Mouse (Mus musculus) thymus, adult 2 months (tissue): Measurements from ENCODE around the gene Nod2. TPM values are rescaled to one million over a fixed set of nuclear protein-coding genes. Genes with fewer than 3 reads are reported as not detected.

Experiments
- DNase-seq: peaks from one replicate; pipeline ENCODE4 v3.0.0; 2021
- H3K27ac ChIP-seq: fragments of 200-500 bp; 2 replicates; pipeline ENCODE4 v1.5.1; 2012; ENCODE audit warnings: low read length, control low read depth; ENCODE audit not compliant: control insufficient read depth, insufficient read depth
- H3K27me3 ChIP-seq: fragments of 200-500 bp; 2 replicates; pipeline ENCODE4 v1.6.1; 2012; ENCODE audit warnings: mild to moderate bottlenecking, low read length, moderate library complexity, mixed read lengths; ENCODE audit not compliant: control insufficient read depth, insufficient read depth
- H3K36me3 ChIP-seq: fragments of 200-500 bp; 2 replicates; pipeline ENCODE4 v1.6.1; 2012; ENCODE audit warnings: mild to moderate bottlenecking, low read length, moderate library complexity; ENCODE audit not compliant: control insufficient read depth, insufficient read depth
- H3K4me1 ChIP-seq: fragments of 200-500 bp; replicated peaks from 2 replicates; pipeline ENCODE4 v1.6.1; 2012; ENCODE audit warnings: low read length; ENCODE audit not compliant: control insufficient read depth, insufficient read depth
- H3K4me3 ChIP-seq: fragments of 200-500 bp; 2 replicates; pipeline ENCODE4 v1.5.1; 2012; ENCODE audit warnings: mild to moderate bottlenecking, low read length, control low read depth, moderate library complexity; ENCODE audit not compliant: control insufficient read depth, insufficient read depth
- CTCF ChIP-seq: fragments of 200-500 bp; IDR thresholded peaks from 2 replicates; pipeline ENCODE4 v1.5.1; 2012; ENCODE audit warnings: mild to moderate bottlenecking, control low read depth, low read length, moderate library complexity, borderline replicate concordance; ENCODE audit not compliant: control insufficient read depth, poor library complexity, insufficient read depth; ENCODE audit errors: extremely low read depth
- POLR2A ChIP-seq: fragments of 200-500 bp; IDR thresholded peaks from 2 replicates; pipeline ENCODE4 v1.6.1; 2012; ENCODE audit warnings: mild to moderate bottlenecking, low read length, control low read depth, moderate library complexity; ENCODE audit not compliant: control insufficient read depth, poor library complexity, insufficient read depth; ENCODE audit errors: extremely low read depth
- WGBS: fragments of 180-500 bp; shearing (Covaris S2); methylation state at CpG from one replicate; pipeline ENCODE4 v1.1.7; 2018; 5-methylcytosine and 5-hydroxymethylcytosine counted together
- polyA plus RNA-seq: library from polyadenylated mRNA; depleted of rRNA; stranded (reverse); fragments of >200 nt; gene quantifications from 2 replicates; pipeline ENCODE4 v1.2.3, GENCODE M21; 2012

The Nod2 gene
- polyA plus RNA-seq, 1 experiment, result 2.7 TPM

DNA sequence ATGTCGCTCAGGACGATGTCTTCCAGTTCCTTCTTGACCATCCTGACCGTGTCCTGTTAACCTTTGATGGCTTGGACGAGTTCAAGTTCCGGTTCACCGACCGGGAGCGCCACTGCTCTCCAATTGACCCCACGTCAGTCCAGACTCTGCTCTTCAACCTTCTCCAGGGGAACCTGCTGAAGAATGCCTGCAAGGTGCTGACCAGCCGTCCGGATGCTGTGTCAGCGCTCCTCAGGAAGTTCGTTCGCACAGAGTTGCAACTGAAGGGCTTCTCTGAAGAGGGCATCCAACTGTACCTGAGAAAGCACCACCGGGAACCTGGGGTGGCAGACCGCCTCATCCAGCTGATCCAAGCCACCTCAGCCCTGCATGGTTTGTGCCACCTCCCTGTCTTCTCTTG, 17.0 kb downstream of the Nod2 start:
- TF ChIP-seq POLR2A, result no peak
- H3K36me3 ChIP-seq, result no peaks in the 10 kb centered on the region
- DNase-seq, result no peak
- H3K4me3 ChIP-seq, result no peak overlapping the region
- peaks cover 23% of the 10 kb centered on the region for H3K4me1 ChIP-seq
- H3K27me3 ChIP-seq, result no peaks in the 10 kb centered on the region
- H3K27ac ChIP-seq, result no peak overlapping the region
- 66% methylated on average over 16 of the region's 16 CpGs for WGBS

DNA sequence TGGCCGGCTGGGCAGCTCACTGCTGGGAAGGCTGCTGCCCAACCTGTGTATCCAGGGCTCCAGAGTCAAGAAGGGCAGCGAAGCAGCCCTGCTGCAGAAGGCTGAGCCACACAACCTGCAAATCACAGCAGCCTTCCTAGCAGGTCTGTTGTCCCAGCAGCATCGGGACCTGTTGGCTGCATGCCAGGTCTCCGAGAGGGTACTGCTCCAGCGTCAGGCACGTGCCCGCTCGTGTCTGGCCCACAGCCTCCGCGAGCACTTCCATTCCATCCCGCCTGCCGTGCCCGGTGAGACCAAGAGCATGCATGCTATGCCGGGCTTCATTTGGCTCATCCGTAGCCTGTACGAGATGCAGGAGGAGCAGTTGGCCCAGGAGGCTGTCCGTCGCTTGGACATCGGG, 17.8 kb downstream of the Nod2 start:
- Histone ChIP-seq H3K4me1 (peaks cover 30% of the 10 kb centered on the region), H3K27me3 (no peaks in the 10 kb centered on the region), H3K36me3 (no peaks in the 10 kb centered on the region), H3K27ac (no peak overlapping the region), H3K4me3 (no peak overlapping the region)
- TF ChIP-seq CTCF (no peak), POLR2A (no peak)
- WGBS, result 97% methylated on average over 19 of the region's 19 CpGs
- no peak for DNase-seq

DNA sequence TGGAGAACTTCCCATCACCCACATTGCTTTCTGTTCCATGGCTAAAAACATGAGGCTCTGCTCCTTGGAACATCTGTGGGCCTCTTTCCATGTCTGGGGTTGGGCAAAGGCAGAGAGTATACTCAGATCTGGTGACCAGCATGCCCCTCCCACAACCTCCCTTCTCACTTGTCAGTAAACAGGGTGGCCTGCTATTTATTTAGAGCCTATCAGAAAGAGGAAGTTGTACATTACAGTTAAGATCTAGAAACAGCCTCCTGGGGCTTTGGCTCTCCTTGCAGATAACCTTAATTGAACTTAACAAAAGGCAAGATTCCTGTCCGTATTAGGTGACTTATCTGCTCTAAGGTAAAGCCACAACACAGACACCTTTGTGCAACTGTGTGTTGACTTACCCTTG, 19.3 kb downstream of the Nod2 start:
- Histone ChIP-seq H3K27me3 (no peaks in the 10 kb centered on the region), H3K36me3 (no peaks in the 10 kb centered on the region), H3K27ac (no peak overlapping the region), H3K4me3 (no peak overlapping the region), H3K4me1 (peaks cover 44% of the 10 kb centered on the region)
- WGBS, result 28% methylated on average over 1 of the region's 1 CpGs
- TF ChIP-seq CTCF (no peak), POLR2A (no peak)
- DNase-seq, result no peak

DNA sequence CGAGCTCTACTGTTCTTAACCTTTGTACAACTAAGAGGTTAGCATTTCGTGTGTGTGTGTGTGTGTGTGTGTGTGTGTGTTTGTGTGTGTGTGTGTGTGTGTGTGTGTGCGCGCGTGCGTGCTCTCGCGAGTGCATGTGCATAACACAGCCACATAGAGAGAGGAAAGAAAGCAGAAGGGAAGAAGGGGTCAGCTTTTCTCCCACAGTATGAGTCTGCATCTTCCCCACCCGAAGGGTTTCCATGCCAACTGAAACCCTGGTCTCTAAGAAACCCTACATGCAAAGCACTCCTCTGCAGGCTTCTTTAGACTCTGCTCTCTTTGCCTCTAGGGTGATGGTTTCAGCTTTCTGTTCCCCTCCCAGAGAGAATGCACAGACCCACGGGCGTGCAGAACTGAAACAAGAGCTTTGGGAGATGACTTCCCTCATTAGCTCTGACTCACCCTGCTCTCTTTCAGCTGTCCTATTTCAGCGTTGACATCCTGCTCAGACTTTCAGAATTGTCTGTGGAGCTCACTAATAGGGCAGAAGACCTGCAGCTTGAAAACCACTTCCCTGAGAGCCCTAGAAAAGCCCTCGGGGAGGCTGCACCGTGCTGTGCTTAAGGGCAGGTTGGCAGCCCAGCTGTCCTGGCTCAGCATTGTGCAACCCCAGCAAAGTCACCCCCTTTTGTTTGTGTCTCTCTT, 21.4 kb downstream of the Nod2 start:
- peaks cover 58% of the 10 kb centered on the region for H3K4me1 ChIP-seq
- TF ChIP-seq CTCF (no peak), POLR2A (no peak)
- no peaks in the 10 kb centered on the region for H3K27me3 ChIP-seq
- H3K36me3 ChIP-seq, result no peaks in the 10 kb centered on the region
- peak overlapping the region; percentile 60 for H3K27ac ChIP-seq
- 8% methylated on average over 14 of the region's 14 CpGs for WGBS
- H3K4me3 ChIP-seq, result no peak overlapping the region
- DNase-seq, result peak; percentile 39

DNA sequence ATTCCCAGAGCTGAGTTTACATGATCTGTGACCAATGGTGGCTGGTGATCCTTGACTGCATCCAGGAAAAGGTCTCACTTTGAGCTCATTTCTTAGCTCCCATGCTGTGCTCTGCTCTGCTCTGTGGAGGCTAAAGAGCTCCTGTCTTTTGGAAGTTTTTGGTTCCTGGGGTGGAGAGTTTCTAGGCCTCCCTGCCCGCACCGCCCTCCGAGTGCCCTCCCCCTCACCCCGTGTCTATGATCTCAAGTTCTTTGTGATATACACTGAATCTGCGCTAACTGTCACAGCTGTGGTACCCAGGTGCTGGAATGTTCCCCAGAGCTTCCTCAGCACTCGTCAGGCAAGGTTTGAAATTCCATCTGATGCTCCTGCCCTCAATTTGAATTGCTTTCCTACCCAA, 23.7 kb downstream of the Nod2 start:
- no peak for TF ChIP-seq POLR2A
- TF ChIP-seq CTCF, result no peak
- 55% methylated on average over 6 of the region's 6 CpGs for WGBS
- Histone ChIP-seq H3K27me3 (no peaks in the 10 kb centered on the region), H3K4me3 (no peak overlapping the region), H3K4me1 (peaks cover 49% of the 10 kb centered on the region), H3K36me3 (no peaks in the 10 kb centered on the region), H3K27ac (no peak overlapping the region)
- DNase-seq, result no peak

DNA sequence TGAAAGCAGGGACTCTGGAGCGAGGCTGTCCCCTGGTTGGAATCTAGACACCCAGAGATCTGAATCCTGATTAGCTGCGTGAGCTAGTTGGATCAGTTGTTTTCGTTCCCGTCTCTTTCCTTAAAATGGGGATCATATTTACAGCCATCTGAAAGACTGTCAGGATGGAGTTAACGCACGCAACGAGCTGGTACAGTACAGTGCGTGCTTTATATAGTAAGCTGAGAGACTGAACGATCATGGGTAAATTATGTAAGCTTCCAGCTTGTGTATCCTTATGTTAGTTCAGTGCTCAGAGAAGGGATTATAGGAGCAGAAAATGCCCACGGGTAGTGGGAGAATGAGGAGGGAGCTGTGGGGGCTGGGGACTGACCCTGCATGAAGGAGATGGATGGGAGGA, 24.5 kb downstream of the Nod2 start:
- no peak for DNase-seq
- 95% methylated on average over 10 of the region's 10 CpGs for WGBS
- Histone ChIP-seq H3K27ac (no peak overlapping the region), H3K4me3 (no peak overlapping the region), H3K36me3 (no peaks in the 10 kb centered on the region), H3K27me3 (no peaks in the 10 kb centered on the region), H3K4me1 (peaks cover 49% of the 10 kb centered on the region)
- TF ChIP-seq CTCF (no peak), POLR2A (no peak)

DNA sequence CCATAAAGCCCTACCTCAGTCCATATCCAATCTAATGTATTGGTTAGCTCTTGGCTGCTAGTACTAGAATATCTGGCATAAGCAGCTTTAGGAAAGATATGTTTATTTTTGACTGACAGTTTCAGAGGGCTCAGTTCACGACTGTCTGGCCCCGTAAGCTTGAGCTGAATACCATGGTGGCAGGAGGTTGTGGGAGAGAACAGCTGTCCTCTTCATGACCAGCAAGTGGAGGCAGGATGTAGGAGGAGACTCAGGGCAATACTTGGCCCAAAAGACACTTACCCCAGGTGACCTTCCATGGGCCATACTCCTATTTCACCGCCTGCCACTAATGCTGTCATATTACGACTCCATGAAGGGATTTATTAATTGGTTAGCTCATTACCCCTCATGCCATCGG, 26.7 kb downstream of the Nod2 start:
- Histone ChIP-seq H3K27me3 (no peaks in the 10 kb centered on the region), H3K36me3 (no peaks in the 10 kb centered on the region), H3K27ac (no peak overlapping the region), H3K4me1 (peaks cover 40% of the 10 kb centered on the region), H3K4me3 (no peak overlapping the region)
- DNase-seq, result no peak
- WGBS, result 96% methylated on average over 5 of the region's 5 CpGs
- no peak for TF ChIP-seq CTCF
